Mouse (Mus musculus) frontal cortex, adult 2 months (tissue): ENCODE measurements around the gene Cd47. TPM values are rescaled to one million over a fixed set of nuclear protein-coding genes. Genes with fewer than 3 reads are reported as not detected.

Source experiments
- DNase-seq, 2 experiments: peaks; one replicate each; pipeline ENCODE4 v3.0.0; 2022; ENCODE audit warnings: low spot score in 1 of 2; ENCODE audit errors: extremely low spot score in 1 of 2
- polyA plus RNA-seq: library from polyadenylated mRNA; depleted of rRNA; stranded (reverse); fragments of >200 nt; gene quantifications from 2 replicates; pipeline ENCODE4 v1.2.3, GENCODE M21; 2012

Gene Cd47
- polyA plus RNA-seq, 1 experiment: 127 TPM

- DNase-seq: no peak
Observed at GRCm38 (mm10) chr16:49940473-49940872, 140.1 kb downstream of the Cd47 start.

DNA sequence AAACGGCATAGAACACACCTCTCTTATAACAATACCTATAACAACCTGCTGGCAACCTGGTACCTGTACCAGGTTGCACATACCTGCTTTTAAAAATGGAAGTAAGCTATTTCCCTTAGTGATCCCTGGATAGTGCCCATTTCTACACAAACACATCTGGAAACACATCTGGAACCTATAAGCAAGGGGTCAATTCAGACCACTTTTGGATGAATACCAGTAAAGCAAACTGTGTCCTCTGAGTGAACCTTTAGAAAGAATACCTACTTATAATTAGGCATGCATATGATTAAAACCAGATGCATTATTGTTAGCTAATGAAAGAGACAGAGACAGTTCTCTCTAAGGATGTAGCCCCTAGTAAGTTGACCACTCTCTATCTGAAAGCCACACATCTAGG, 140.7 kb downstream of the Cd47 start:
- no peak for DNase-seq

GRCm38 (mm10) chr16:49943726-49944125, 143.4 kb downstream of the Cd47 start:
- DNase-seq: no peak

DNA sequence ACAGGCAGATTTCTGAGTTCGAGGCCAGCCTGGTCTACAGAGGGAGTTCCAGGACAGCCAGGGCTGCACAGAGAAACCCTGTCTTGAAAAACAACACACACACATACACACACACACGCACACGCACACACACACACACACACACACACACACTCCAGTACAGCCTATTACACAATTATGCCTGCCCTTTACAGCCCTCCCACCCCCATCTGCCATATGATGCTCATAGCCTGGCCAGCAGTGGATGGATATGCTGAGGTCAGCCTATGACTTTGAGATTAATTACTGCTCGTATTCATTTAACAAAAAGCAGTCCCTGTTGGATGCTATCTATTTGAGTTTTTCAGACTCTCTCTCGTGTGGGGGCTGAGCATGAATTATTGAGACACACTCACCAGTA, 144.8 kb downstream of the Cd47 start:
- no peak for DNase-seq

DNA sequence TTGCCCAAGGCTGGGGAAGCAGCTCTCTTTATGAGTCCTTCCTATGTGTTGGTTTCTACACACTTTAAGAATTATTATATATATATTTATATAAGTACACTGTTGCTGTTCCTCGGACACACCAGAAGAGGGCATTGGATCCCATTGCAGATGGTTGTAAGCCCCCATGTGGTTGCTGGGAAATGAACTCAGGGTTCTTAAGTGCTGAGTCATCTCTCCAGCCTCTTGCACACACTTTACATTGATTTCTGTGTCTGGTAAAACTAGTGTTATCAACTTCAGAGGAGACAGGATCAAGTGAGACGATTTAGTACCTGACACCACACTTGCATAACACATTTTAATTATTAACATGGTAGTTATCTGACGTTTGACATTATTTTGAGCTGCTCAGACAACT, 146.7 kb downstream of the Cd47 start:
- no peak for DNase-seq

DNA sequence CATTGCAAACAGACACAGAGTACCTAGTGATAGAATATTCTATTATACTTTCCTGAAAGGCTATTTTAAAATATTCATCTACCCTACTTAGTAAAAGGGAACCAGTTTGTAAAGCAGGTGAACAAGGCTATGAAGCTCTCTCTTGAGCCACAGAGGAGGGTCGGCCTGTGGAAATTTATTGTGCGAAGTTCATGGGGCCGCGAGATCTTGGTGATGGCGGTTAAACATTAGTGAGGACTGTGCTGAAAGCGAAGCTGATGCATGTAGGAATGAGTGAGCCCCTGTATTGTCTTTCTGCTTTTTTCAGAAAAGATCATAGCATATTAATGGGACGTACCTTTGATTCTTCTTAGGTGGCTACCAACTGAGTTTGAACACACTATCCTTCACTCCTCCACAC, 147.3 kb downstream of the Cd47 start:
- no peak for DNase-seq

DNA sequence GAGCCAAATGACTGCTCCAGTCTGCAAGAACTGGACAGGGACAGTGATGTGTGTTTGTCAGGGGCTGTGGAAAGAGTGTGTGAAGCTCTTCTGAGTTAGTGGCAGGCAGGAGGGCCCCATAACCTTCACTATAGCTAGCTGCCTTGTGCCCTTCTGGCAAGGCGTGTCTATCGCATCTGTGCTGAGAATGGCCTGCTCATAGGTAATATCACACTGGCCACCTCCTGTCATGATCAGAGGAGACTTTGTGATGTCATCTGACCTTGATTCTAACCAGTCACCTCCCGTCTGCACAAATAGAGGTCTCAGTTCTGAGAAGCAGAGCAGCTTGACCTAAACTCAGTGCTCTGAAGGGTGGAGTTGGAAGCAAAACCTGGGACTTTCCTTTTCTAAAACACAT, 148.0 kb downstream of the Cd47 start:
- DNase-seq: no peak

- DNase-seq: no peak
Observed at GRCm38 (mm10) chr16:49949261-49949660, 148.9 kb downstream of the Cd47 start.

DNA sequence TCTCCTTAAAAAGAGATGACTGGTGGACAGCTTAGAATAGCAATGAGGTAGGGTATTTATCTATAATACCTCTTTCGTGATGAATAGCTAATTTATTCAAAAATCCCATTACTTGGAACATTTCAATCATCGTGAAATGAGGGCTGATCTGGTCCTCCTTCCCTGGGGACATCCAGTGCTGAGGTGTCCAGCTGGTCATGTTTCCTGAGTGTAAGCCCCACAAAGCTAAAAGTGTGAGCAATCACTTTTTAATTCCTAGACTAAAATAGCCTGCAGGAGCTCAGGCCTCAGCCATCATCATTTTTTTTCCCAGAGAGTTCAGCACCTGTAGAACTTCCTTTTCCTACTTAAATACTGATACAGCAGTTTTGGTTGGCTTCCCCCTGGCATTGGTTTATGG, 150.0 kb downstream of the Cd47 start:
- DNase-seq: no peak

DNA sequence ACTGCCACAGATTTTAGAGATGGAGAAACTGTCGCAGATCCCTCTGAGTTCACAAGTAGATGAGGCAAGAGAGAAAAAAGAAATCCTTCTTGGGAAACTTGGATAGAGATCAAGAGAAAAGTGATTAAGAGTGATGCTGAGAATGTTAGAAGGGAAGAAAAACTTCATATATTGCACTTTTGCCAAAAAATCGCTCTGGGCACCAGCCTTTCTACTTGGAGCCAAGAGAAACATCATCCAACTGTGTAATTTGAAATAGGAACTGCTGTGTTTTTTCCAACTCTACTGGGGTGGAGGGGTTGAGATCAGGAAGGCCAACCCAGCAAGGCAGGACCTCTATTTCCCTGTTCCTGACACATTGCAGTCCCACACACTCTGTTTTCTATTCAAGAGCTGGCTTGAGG, 151.0 kb downstream of the Cd47 start:
- peak in 1 of 2 experiments; percentile 46 for DNase-seq

GRCm38 (mm10) chr16:49951925-49952523, 151.7 kb downstream of the Cd47 start:
- DNase-seq: no peak

DNA sequence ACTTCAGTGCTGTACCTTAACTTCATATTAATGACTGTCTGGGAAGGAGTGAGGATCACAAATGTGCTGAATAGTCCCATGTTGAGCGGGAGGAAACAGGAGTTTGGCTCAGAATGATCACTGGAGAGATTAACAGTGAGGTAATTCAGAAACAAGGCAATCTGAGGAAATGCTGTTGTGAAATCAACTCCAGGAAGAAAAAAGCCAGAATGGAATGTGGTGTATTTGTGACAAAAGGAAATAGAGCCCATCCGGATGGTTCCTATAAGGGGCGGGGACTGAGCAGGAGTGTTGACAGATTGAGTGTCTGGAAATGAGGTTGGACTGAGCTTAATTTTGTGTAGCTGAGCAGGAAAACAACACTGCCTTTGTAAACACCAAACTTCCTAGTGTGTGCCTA, 153.5 kb downstream of the Cd47 start:
- DNase-seq: no peak

GRCm38 (mm10) chr16:49954909-49955308, 154.6 kb downstream of the Cd47 start:
- DNase-seq: no peak

DNA sequence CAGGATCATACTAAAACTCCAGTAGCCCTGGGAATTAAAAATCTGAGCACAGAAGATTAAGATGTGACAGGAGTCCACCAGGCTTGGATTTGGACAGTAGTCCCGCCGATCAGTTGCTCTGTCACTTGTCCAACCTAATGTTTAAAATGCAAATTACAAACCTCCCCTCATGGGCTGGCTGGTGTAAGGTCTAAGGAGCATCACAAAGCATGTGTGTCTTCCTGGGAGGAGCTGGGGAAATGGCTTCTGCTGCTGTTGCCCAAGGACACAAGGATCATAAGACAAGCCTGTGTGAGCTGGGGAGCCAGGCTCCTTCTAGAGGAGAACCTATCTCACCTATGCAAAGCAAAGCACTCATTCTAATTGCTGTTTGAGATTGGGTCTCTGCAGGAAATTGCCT, 155.0 kb downstream of the Cd47 start:
- no peak for DNase-seq

- no peak for DNase-seq
Observed at GRCm38 (mm10) chr16:49955952-49956351, 155.6 kb downstream of the Cd47 start.

DNA sequence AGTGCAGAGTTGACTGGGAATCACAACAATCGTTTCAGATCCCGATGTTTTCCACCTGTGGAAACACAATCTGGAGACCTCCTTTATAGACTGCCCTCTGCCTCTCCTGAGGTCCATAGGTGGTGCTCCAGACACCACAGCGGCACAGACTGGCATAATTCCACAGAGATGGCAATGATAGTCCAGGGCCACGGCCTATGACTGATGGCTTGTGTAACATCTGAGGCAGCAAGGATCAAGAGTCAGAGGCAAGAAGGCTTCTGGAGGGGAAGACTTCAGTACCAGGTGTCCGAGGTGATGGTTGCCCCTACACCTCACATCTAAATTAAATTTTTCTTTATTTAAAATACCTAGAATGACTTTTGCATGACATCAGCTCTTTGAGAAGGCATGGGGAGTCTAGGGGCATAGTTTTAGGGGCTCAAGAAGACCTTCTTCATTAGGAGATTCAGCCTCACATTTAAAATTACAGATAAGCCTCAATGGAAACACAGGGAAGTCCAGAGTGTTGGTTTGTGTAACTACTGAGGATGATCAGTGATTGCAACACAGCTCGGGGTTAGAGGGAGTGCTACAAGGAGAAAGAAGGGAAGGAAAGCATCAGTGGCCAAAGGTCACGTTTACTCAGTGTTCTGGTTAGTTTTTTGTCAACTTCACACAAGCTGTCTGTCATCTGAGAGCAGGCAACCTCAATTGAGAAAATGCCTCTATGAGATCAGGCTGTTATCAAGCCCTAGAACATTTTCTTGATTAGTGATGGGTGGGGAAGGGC, 156.4 kb downstream of the Cd47 start:
- DNase-seq: no peak

GRCm38 (mm10) chr16:49958900-49959436, 158.6 kb downstream of the Cd47 start:
- no peak for DNase-seq

DNA sequence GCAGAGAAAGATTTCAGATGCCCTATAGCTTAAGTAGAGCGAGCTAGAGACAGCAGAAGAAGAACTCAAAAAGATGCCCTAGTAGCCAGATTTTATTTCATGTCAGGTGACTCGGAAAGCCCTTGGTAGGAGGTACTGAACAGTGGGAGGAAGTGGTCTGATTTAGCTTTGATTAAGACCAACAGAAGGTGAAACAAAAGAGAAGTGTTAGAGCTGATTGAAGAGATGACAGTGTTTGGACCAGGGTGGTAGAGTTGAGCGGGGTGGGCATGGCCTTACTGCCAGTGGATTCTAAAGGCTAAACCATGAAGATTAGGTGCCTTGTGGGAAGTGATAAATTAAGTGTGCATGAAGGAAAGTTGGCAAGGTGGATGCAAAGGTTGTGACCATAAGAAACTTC, 162.0 kb downstream of the Cd47 start:
- no peak for DNase-seq

DNA sequence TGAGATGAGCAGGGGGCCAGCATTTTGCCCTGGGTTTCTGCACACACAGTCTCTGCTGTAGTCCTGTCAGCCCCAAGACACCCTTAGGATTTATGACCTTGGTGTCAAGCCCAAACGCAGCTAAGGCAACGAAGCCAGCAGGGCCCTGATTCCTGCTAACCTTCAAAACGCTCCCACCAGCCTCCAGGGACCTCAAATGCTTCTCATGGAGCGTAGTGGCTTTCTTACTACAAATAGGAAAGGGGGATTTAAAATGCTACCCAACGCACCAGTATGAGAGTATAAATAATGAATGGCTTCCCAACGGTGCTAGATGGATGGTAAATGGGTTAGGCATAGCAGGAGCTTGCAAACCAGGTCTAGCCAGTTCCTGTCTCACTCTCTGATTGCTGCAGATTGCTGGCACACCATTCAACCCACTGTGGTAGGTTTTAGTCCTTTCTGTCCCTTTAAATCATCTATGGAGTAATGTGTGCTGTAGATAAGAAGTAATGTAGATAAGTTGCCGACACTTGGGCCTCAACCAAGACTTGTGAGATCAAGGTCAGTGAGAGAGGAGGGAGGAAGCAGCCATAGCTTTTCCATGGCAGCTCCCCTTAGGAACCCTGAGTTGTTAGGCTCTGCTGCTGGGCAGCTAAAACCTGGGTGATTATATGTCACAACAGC, 164.1 kb downstream of the Cd47 start:
- no peak for DNase-seq
